Mouse (Mus musculus) thymus, postnatal 25 days (tissue): ENCODE results near the gene St8sia4.

Experiments
- DNase-seq: peaks from one replicate; pipeline ENCODE4 v3.0.0; 2022

Gene St8sia4

DNA sequence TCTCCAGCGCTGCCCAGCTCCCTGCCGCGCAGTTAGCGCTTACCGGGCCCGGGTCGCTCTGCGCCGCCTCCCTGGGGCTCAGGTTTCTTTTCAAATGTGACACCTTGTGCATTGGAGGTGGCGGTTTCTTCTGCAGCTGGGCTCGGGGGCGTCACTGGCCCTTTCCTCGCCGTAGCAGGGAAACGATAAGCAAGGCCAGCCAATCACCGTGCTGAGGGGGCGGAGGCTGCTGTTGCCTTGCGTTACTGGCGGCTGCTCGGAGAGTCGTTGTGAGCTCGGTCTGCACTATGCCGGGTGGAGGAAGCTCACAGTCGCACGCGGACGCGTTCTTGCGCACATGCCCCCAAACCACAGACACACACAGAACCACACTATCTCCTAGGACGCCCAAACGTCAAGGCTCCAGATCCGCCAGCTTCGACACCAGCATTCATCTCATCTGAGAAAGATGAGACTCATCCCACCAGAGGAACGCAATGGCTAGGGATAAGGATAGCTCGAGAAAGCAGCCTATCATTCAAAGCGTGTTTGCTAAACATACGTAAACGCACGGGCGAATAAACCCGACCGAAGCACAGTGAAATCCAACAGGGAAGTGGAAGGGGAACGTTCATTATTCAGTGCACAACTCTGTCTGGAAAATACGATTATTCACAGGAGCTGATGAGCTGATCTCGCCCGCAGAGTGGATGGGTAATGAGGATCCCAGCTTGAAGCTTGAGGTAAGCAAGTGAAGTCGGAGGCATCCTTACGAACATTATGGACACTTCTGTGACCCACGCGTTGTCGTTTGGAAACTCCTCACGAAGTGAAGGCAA lies at the start of gene St8sia4:
Gene St8sia4, minus strand, starts transcription at position 137 of the 818 bp plus-strand sequence.
- peak; percentile 94 for DNase-seq

GRCm38 (mm10) chr1:95709181-95709580 lies 41.8 kb upstream of the St8sia4 start:
- DNase-seq = no peak

DNA sequence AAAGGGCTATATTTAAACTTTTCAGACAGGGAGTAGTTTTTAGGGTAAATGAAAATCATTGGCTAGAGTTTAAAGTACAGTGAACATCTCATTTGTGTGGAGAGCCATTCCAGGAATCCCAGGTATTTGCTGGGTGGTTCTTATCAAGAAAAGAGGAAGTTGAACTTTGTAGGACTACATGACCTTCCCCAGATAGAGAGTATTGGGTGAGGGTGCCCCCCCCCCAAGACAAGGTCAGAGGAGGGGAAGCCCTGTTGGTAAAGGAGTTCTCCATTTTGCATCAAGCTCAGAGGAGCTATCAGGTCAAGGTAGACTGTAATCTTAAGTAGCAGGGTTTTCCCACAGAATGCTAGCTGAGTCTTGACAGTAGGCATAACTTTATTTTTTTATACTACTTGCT lies 32.5 kb upstream of the St8sia4 start:
- DNase-seq = no peak

DNA sequence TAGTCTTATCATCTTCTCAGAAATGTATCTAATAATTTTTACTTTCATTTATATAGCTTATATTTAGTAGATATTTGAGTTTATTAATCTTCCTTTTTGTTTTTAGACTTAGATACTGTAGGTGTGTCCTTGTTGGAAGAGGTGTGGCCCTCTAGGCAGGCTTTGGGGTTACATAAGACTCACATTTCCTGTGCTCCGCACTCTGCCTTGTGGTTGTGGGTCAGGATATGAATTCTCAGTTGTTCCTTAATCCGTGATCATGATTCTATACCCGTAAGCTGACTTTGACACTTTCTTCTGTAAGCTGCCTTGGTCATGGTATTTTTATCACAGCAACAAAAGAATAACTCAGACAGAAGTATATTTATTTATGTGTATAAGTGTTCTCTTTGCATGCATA lies 6.7 kb upstream of the St8sia4 start:
- no peak for DNase-seq

- peak; percentile 18 for DNase-seq
These were observed 958 bp upstream of the St8sia4 start for GRCm38 (mm10) chr1:95668253-95668805.

GRCm38 (mm10) chr1:95666541-95667320 lies 640 bp downstream of the St8sia4 start:
- peak; percentile 48 for DNase-seq

- DNase-seq = peak; percentile 71
These were observed 1.4 kb downstream of the St8sia4 start for GRCm38 (mm10) chr1:95665951-95666484.

- DNase-seq = peak; percentile 63
These were observed 2.2 kb downstream of the St8sia4 start for GRCm38 (mm10) chr1:95664969-95665702.

- peak; percentile 35 for DNase-seq
These were observed 3.0 kb downstream of the St8sia4 start for GRCm38 (mm10) chr1:95664321-95664825.

GRCm38 (mm10) chr1:95657051-95657668 lies 10.2 kb downstream of the St8sia4 start:
- peak; percentile 1 for DNase-seq

GRCm38 (mm10) chr1:95655564-95655963 lies 11.8 kb downstream of the St8sia4 start:
- peak; percentile 28 for DNase-seq

DNA sequence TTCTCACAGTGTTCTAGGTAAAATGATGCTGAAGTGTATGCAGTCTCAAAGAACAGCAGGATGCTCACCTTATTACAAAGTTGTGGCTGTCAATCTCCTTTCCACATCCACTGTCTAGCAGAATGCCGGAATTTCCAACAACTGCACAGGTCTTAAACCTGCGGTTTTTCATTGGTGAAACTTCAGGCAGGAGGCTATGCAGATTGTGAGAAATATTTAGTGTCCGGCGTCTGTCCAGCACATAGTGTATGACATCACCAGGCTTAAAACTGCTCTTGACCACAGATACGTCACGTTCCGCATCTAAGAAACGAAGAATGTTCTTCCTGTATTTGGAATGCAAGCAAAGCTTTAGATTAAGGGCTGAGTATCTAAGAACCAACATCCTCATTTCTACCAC lies 13.9 kb downstream of the St8sia4 start:
- no peak for DNase-seq

DNA sequence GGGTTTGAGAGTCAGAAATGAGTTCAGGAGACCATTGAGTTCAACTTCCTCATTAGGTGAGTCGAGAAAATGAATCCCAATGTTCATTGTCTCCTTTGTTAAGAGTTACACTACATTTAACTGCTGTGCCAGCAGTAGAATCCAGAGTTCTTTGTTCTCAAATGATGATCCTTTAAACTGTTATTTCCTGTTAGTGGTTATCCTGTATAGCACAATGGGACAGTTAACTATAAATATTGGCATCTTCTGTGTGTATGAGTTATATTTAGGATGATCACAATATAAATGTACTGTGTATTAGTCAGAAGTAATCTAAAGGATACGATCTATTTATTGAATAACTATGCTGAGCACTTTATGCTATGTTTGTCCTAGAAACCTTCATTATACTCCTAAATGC lies 23.1 kb downstream of the St8sia4 start:
- DNase-seq = no peak

DNA sequence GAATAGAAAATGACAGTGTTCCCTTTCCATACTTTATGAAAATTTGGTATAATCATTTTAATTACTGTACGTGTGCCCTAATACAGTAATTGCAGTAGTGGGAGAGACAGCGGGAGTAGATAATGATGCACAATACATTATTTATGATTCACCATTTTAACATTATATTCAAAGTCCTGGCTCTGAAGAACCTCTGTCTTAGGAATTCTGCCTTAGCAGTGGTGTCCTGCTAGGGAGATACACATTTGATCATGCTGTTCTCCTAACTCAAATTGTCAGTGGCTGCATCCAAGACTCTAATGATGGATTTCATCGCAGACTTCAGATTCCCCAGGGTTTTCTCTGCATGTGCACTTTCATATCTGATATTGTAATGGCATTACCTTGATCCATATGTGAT lies 28.4 kb downstream of the St8sia4 start:
- no peak for DNase-seq

- DNase-seq = no peak
These were observed 43.0 kb downstream of the St8sia4 start for GRCm38 (mm10) chr1:95624376-95624775.

- DNase-seq = no peak
These were observed 48.7 kb downstream of the St8sia4 start for GRCm38 (mm10) chr1:95618647-95619046.

DNA sequence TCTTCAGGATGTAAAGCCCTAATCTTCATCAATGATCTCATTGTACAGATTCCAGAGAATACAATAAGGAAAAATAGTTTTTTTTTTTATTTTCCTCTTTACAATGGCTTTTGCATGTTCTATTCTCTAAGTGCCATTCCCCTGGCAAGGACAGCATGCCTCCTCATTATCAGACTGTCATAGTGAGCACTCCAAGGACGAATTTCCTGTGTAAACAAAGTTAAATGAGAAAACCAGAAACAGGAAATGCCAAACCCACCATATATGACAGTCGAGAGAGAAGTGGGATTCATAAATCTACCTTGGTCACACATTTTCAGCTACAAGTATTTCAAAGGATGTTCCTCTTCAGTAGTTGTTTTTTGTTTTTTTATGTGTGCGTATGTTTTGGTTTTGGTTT lies 49.2 kb downstream of the St8sia4 start:
- DNase-seq = no peak

- no peak for DNase-seq
These were observed 57.4 kb downstream of the St8sia4 start for GRCm38 (mm10) chr1:95610017-95610416.

GRCm38 (mm10) chr1:95609045-95609444 lies 58.3 kb downstream of the St8sia4 start:
- DNase-seq = no peak

DNA sequence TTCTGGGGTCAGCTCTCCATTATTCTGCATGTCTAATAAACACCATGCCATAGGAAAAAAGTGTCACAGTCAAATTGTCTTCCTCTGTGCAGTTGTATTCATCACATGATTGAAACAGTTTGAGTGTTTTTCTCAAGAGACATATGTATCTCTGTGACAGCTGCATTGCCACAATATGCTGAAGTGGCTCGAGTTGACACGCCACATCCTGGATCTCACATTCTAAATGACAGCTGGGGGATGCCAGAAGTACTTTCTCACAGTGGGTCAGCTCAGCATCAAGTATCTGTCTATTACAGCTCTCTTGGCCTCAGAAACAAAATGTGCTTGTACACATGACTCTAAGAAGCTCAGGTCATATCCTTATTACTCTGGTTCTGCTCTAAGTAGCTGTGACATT lies 61.9 kb downstream of the St8sia4 start:
- DNase-seq = no peak

DNA sequence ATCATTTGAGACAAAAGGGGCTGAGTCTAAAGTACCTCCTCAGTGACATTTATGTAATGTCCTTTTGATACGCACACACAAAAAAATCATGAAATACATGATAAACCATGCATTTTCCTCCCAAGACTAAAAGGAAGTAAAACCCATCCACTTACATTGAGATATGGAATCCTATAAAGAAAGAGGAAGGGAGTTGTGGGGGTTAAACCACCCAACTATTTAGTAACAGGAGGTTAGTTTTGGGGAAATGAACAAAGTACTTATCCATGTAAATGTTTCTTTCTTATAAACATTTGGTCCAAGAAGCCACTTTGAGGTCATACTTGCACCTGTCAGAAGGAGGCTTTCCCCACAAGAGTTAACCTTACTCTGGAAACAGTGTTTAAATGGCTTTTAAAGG lies 69.3 kb downstream of the St8sia4 start:
- no peak for DNase-seq

DNA sequence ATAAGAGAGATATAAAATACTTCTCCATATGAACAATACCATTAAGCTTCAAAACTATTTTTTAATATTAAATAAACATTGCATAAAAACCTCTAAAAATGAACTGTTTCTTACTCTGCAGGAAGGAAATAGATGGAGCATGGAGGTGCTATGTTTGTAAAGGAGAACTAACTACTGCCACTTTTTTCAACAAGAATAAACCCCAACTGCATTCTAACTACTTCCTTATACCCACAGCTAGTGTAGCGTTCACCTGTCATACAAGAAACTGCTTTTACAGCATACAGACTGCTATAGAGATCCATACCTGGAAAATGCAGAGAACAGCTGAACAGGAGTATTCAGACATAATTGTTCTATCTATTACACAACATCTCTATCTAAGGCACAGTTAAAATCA lies 70.5 kb downstream of the St8sia4 start:
- DNase-seq = no peak
